Mouse (Mus musculus): ENCODE data around the gene Usp18.

GRCm38 (mm10) chr6:121243161-121243560 lies 2.5 kb upstream of the Usp18 start:
- no peak for TF ChIP-seq CTCF (IDR thresholded peaks at IDR 0.05; ENCODE audit: borderline replicate concordance, insufficient read depth, low read depth, low read length)
- no peak for TF ChIP-seq POLR2A (IDR thresholded peaks at IDR 0.05; ENCODE audit: borderline replicate concordance, insufficient read depth, low read length)
